ENCODE assay signal across 29 mouse cellular contexts in the genomic region with DNA sequence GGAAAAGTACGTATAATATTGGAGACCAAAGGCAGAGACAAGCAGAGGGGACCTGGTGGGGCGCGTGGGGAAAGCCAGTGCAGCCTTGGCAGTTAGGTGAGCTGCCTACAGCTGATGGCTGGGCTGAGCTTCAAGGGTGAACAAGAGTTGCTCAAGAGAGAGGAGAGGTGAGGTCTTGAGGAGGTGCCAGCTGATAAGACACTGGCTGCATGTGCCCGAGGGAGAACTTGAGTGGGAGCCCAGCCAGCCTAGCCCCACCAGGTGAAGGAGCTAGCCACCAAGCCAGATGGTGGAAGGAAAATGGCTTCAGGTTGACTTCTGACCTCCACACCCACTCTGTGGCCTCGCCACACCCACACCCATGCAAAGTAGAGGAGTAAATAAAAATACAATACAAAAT. TPM values are rescaled to one million over a fixed set of nuclear protein-coding genes. Genes with fewer than 3 reads are reported as not detected.
"Had no signal": no experiment of that assay in that cellular context is flagged by ENCODE, and none has a peak within 500 bp of the region (broad histone marks: within the 10 kb centered on the region; RNA-seq: fewer than 3 reads in every experiment).

No protein-coding gene starts in this region.

- DNase-seq: kidney, adult 2 months; layer of hippocampus, adult 9-11 months; liver; lung, embryonic 14.5 days; retina, postnatal 1 day; thymus, adult 2 months; thymus, postnatal 14 days; thymus, postnatal 4 days had no signal

- H3K9me3 ChIP-seq: limb, embryonic 10.5 days; limb, embryonic 13.5 days; liver, embryonic 12.5 days; liver, embryonic 15.5 days; midbrain, embryonic 10.5 days; midbrain, embryonic 13.5 days; neural tube, embryonic 13.5 days had no signal

- H3K9ac ChIP-seq: limb, embryonic 13.5 days; liver, embryonic 12.5 days; liver, embryonic 15.5 days; lung, embryonic 14.5 days; midbrain, embryonic 13.5 days; neural tube, embryonic 13.5 days had no signal

- H3K27me3 ChIP-seq: limb, embryonic 13.5 days; liver, embryonic 12.5 days; liver, embryonic 15.5 days; midbrain, embryonic 13.5 days; neural tube, embryonic 13.5 days had no signal

- H3K27ac ChIP-seq: kidney, postnatal 0 days; layer of hippocampus, adult 2 months; limb, embryonic 10.5 days; limb, embryonic 13.5 days; liver, embryonic 12.5 days; liver, embryonic 15.5 days; macrophage; midbrain, embryonic 13.5 days; neural tube, embryonic 13.5 days; stomach, postnatal 0 days had no signal

- ATAC-seq: intestine, postnatal 0 days; liver, embryonic 12.5 days; midbrain, embryonic 13.5 days; midbrain, embryonic 16.5 days had no signal

- H3K36me3 ChIP-seq: limb, embryonic 10.5 days; limb, embryonic 13.5 days; liver, embryonic 12.5 days; liver, embryonic 15.5 days; midbrain, embryonic 10.5 days; midbrain, embryonic 13.5 days; neural tube, embryonic 13.5 days had no signal

- H3K4me3 ChIP-seq: layer of hippocampus, adult 2 months; limb, embryonic 10.5 days; limb, embryonic 13.5 days; liver, embryonic 12.5 days; liver, embryonic 15.5 days; midbrain, embryonic 10.5 days; midbrain, embryonic 13.5 days; myocyte; neural tube, embryonic 13.5 days had no signal

- H3K4me2 ChIP-seq: limb, embryonic 13.5 days; liver, embryonic 12.5 days; liver, embryonic 15.5 days; lung, embryonic 14.5 days; midbrain, embryonic 13.5 days; neural tube, embryonic 13.5 days had no signal

RNA-seq across cellular contexts. Expression of a gene that starts 34.1 kb away (rescaled TPM):
- total RNA-seq: megakaryocyte, adult 5-6 weeks; monocyte, adult 5-6 weeks; neutrophil, adult 5-6 weeks had no signal
- polyA plus RNA-seq: intestine, embryonic 14.5 days; intestine, postnatal 0 days; kidney, adult 2 months; kidney, embryonic 14.5 days; kidney, postnatal 0 days; large intestine, adult 2 months; limb, embryonic 10.5 days; limb, embryonic 13.5 days; liver, embryonic 12.5 days; liver, embryonic 15.5 days; lung, embryonic 14.5 days; macrophage; midbrain, embryonic 10.5 days; stomach, embryonic 14.5 days; stomach, postnatal 0 days; thymus, adult 2 months had no signal

RNA-seq across cellular contexts. Expression of a gene that starts 44.0 kb away (rescaled TPM):
- total RNA-seq: megakaryocyte, adult 5-6 weeks; monocyte, adult 5-6 weeks; neutrophil, adult 5-6 weeks had no signal
- polyA plus RNA-seq: macrophage, myocyte had no signal
